12 mouse cellular contexts compared by ENCODE assay signal in genomic region chr3:108433881-108434495, GRCm38 (mm10). TPM values are rescaled to one million over a fixed set of nuclear protein-coding genes. Genes with fewer than 3 reads are reported as not detected.
DNase-seq lines count a peak whose midpoint lies in the region; ATAC-seq and TF ChIP-seq lines count a peak whose summit lies in the region.
"Had no signal": no experiment of that assay in that cellular context is flagged by ENCODE, and none has a peak within 500 bp of the region (broad histone marks: within the 10 kb centered on the region; RNA-seq: fewer than 3 reads in every experiment).

No protein-coding gene starts in this region.

- peak overlapping the region; percentile 14 to 44; a peak in 3 of 4 replicates for H3K4me3 ChIP-seq in ES-E14 (ENCODE audit: insufficient read depth in 1 of 2, low read depth in 1 of 2, low read length in 2 of 2, poor library complexity in 1 of 2, severe bottlenecking in 1 of 2)
- H3K4me3 ChIP-seq in embryonic facial prominence, embryonic 12.5 days: no peak overlapping the region
- H3K4me3 ChIP-seq in hindbrain, embryonic 12.5 days: no peak overlapping the region
- no peak overlapping the region for H3K4me3 ChIP-seq in midbrain, embryonic 14.5 days (replicated peaks; ENCODE audit: low read depth, low read length)
- H3K4me3 ChIP-seq: heart, embryonic 10.5 days; megakaryocyte, embryonic 14.5 days had no signal

- ATAC-seq in embryonic facial prominence, embryonic 12.5 days (ENCODE audit: insufficient number of reproducible peaks, insufficient read depth, low FRiP score, low TSS enrichment): no peak
- peak; percentile 91 for ATAC-seq in hindbrain, embryonic 12.5 days (ENCODE audit: low FRiP score)
- peak; percentile 87 for ATAC-seq in midbrain, embryonic 14.5 days (ENCODE audit: low FRiP score, low TSS enrichment)
- ATAC-seq: inflammation-experienced regulatory T-cells, adult 6 months had no signal

- WGBS in embryonic facial prominence, embryonic 12.5 days: 49% methylated on average over 19 of the region's 19 CpGs
- WGBS in hindbrain, embryonic 12.5 days: 19% methylated on average over 19 of the region's 19 CpGs
- 6% methylated on average over 19 of the region's 19 CpGs for WGBS in midbrain, embryonic 14.5 days

- H3K9ac ChIP-seq in ES-E14 (ENCODE audit: insufficient read depth, low read depth, low read length, poor library complexity, severe bottlenecking): peak overlapping the region; percentile 5; the same call in 1 of the 2 replicates
- H3K9ac ChIP-seq in embryonic facial prominence, embryonic 12.5 days: no peak overlapping the region
- H3K9ac ChIP-seq in hindbrain, embryonic 12.5 days: no peak overlapping the region; the same call in 1 of the 2 replicates
- H3K9ac ChIP-seq in midbrain, embryonic 14.5 days (replicated peaks; ENCODE audit: low read length): 0 out of 2 replicates have a peak overlapping the region, but pooled peaks have one; percentile 9
- H3K9ac ChIP-seq: lung, embryonic 14.5 days had no signal

- H3K4me1 ChIP-seq in ES-E14 (ENCODE audit: control insufficient read depth in 2 of 2, insufficient read depth in 2 of 2, low read length in 2 of 2, poor library complexity in 1 of 2): peaks cover 7 to 8% of the 10 kb centered on the region in 2 experiments
- no peaks in the 10 kb centered on the region for H3K4me1 ChIP-seq in embryonic facial prominence, embryonic 12.5 days
- peaks cover 53% of the 10 kb centered on the region for H3K4me1 ChIP-seq in hindbrain, embryonic 12.5 days
- H3K4me1 ChIP-seq in midbrain, embryonic 14.5 days (ENCODE audit: control insufficient read depth, insufficient read depth, low read length): peaks cover 29% of the 10 kb centered on the region

- peaks cover 62% of the 10 kb centered on the region for H3K36me3 ChIP-seq in ES-E14 (ENCODE audit: control insufficient read depth, insufficient read depth, low read length, poor library complexity, severe bottlenecking)
- peaks cover 68% of the 10 kb centered on the region for H3K36me3 ChIP-seq in embryonic facial prominence, embryonic 12.5 days
- H3K36me3 ChIP-seq in hindbrain, embryonic 12.5 days: peaks cover 49% of the 10 kb centered on the region
- H3K36me3 ChIP-seq in midbrain, embryonic 14.5 days (ENCODE audit: control insufficient read depth, insufficient read depth, low read length): peaks cover 77% of the 10 kb centered on the region

- H3K27me3 ChIP-seq in embryonic facial prominence, embryonic 12.5 days: no peaks in the 10 kb centered on the region
- no peaks in the 10 kb centered on the region for H3K27me3 ChIP-seq in hindbrain, embryonic 12.5 days
- no peaks in the 10 kb centered on the region for H3K27me3 ChIP-seq in midbrain, embryonic 14.5 days (ENCODE audit: control insufficient read depth, insufficient read depth, low read length)
- H3K27me3 ChIP-seq: megakaryocyte, embryonic 14.5 days had no signal

- H3K4me2 ChIP-seq in embryonic facial prominence, embryonic 12.5 days (replicated peaks): no peak overlapping the region
- H3K4me2 ChIP-seq in hindbrain, embryonic 12.5 days (replicated peaks): no peak overlapping the region; the same call in 1 of the 2 replicates
- H3K4me2 ChIP-seq in midbrain, embryonic 14.5 days (ENCODE audit: low read length): peak overlapping the region; percentile 7; the same call in 1 of the 2 replicates
- H3K4me2 ChIP-seq: lung, embryonic 14.5 days had no signal

- no peaks in the 10 kb centered on the region for H3K9me3 ChIP-seq in ES-E14 (ENCODE audit: control insufficient read depth, insufficient read depth, low read depth, low read length)
- no peaks in the 10 kb centered on the region for H3K9me3 ChIP-seq in embryonic facial prominence, embryonic 12.5 days
- no peaks in the 10 kb centered on the region for H3K9me3 ChIP-seq in hindbrain, embryonic 12.5 days (replicated peaks)
- no peaks in the 10 kb centered on the region for H3K9me3 ChIP-seq in midbrain, embryonic 14.5 days (ENCODE audit: control insufficient read depth, low read length)
- H3K9me3 ChIP-seq: heart, embryonic 10.5 days; megakaryocyte, embryonic 14.5 days had no signal

- no peak for DNase-seq in ES-E14 (ENCODE audit: low read depth, low spot score)
- no peak for DNase-seq in midbrain, embryonic 14.5 days
- no peak for DNase-seq in cerebellum, adult 11 months
- DNase-seq in Muller cell, postnatal 12 days (ENCODE audit: inconsistent ontology term): no peak
- DNase-seq in ovary, postnatal 14 days (ENCODE audit: low spot score): no peak
- DNase-seq: cerebellum, adult 9-10 months; lung, embryonic 14.5 days had no signal

- H3K27ac ChIP-seq in ES-E14 (ENCODE audit: insufficient read depth, low read depth, low read length, poor library complexity, severe bottlenecking): peak overlapping the region; percentile 44
- H3K27ac ChIP-seq in embryonic facial prominence, embryonic 12.5 days: 0 out of 2 replicates have a peak overlapping the region, but pooled peaks have one; percentile 5
- H3K27ac ChIP-seq in hindbrain, embryonic 12.5 days: peak overlapping the region; percentile 87
- H3K27ac ChIP-seq in midbrain, embryonic 14.5 days (replicated peaks; ENCODE audit: low read depth, low read length): peak overlapping the region; percentile 92

- in situ Hi-C loops in ES-E14 (cut with MboI; ENCODE audit: low sequenced_read_pairs in 2 of 2, unreplicated experiment in 2 of 2): no loop called here

TF ChIP-seq in ES-E14, 5 proteins besides CTCF, POLR2A, EP300 and RAD21:
- no peak for TF ChIP-seq ZNF384 (IDR thresholded peaks at IDR 0.05; ENCODE audit: low read depth, low read length)
- peak; percentile 58; the same call in 1 of the 2 replicates for TF ChIP-seq CHD2 (IDR thresholded peaks at IDR 0.05; ENCODE audit: low read depth, low read length)

RNA-seq across cellular contexts. Expression of gene Sars, which starts 11.0 kb away (rescaled TPM):
- total RNA-seq in ES-E14 (2012; rRNA removed): 204 and 236 TPM in 2 replicates
- polyA plus RNA-seq in embryonic facial prominence, embryonic 12.5 days (2016; fragmentation: Nextera tagmentation; extraction: Ambion mirVana): 125 and 127 TPM in 2 replicates
- polyA plus RNA-seq in hindbrain, embryonic 12.5 days (2016; fragmentation: Nextera tagmentation; extraction: Ambion mirVana): 186 and 188 TPM in 2 replicates
- 205 and 217 TPM in 2 replicates for polyA plus RNA-seq in midbrain, embryonic 14.5 days (2014; fragmentation: Nextera tagmentation; extraction: Ambion mirVana)

RNA-seq across cellular contexts. Expression of gene Celsr2, which starts 18.6 kb away (rescaled TPM):
- 7.9 and 15.6 TPM in 2 replicates for total RNA-seq in ES-E14 (2012; rRNA removed)
- polyA plus RNA-seq in embryonic facial prominence, embryonic 12.5 days (2016; fragmentation: Nextera tagmentation; extraction: Ambion mirVana): 9.5 and 11.0 TPM in 2 replicates
- 63.3 and 75.2 TPM in 2 replicates for polyA plus RNA-seq in hindbrain, embryonic 12.5 days (2016; fragmentation: Nextera tagmentation; extraction: Ambion mirVana)
- polyA plus RNA-seq in midbrain, embryonic 14.5 days (2014; fragmentation: Nextera tagmentation; extraction: Ambion mirVana): 49.5 and 59.4 TPM in 2 replicates

RNA-seq across cellular contexts. Expression of gene Psrc1, which starts 50.3 kb away (rescaled TPM):
- total RNA-seq in ES-E14 (2012; rRNA removed): 172 and 284 TPM in 2 replicates
- polyA plus RNA-seq in embryonic facial prominence, embryonic 12.5 days (2016; fragmentation: Nextera tagmentation; extraction: Ambion mirVana): 73.4 and 78.1 TPM in 2 replicates
- polyA plus RNA-seq in hindbrain, embryonic 12.5 days (2016; fragmentation: Nextera tagmentation; extraction: Ambion mirVana): 39.4 and 41.0 TPM in 2 replicates
- 7.4 and 12.4 TPM in 2 replicates for polyA plus RNA-seq in midbrain, embryonic 14.5 days (2014; fragmentation: Nextera tagmentation; extraction: Ambion mirVana)

Comparison
In these comparisons a context has a peak if more than half of its experiments do, and no peak if none do; other contexts are left out.
1. H3K27ac ChIP-seq: peak in every context shown above with its lines; median percentile 92 in midbrain, embryonic 14.5 days; 87 in hindbrain, embryonic 12.5 days; 44 in ES-E14; 5 in embryonic facial prominence, embryonic 12.5 days.
2. H3K4me3 ChIP-seq: peak in ES-E14 (2 of 2); none in embryonic facial prominence, embryonic 12.5 days (single experiment), hindbrain, embryonic 12.5 days (single experiment) and midbrain, embryonic 14.5 days (single experiment).
3. H3K9ac ChIP-seq: peak in ES-E14 (single experiment) and midbrain, embryonic 14.5 days (single experiment); none in embryonic facial prominence, embryonic 12.5 days (single experiment) and hindbrain, embryonic 12.5 days (single experiment).